Mouse (Mus musculus) brown adipose tissue, adult 24 weeks (tissue): ENCODE results near the gene Gcg. TPM values are rescaled to one million over a fixed set of nuclear protein-coding genes. Genes with fewer than 3 reads are reported as not detected.

ENCODE experiments used
- H3K27ac ChIP-seq: fragments of 200-500 bp; replicated peaks from 2 replicates; pipeline ENCODE4 v1.5.1; 2012; ENCODE audit warnings: low read depth, mild to moderate bottlenecking, low read length
- H3K4me1 ChIP-seq: fragments of 200-500 bp; 2 replicates; pipeline ENCODE4 v1.6.1; 2012; ENCODE audit warnings: low read length, mixed read lengths; ENCODE audit not compliant: control insufficient read depth, insufficient read depth, insufficient read length
- H3K4me3 ChIP-seq: fragments of 200-500 bp; 2 replicates; pipeline ENCODE4 v1.5.1; 2012; ENCODE audit warnings: low read depth, mild to moderate bottlenecking, low read length, moderate library complexity; ENCODE audit not compliant: insufficient read depth
- polyA plus RNA-seq: library from polyadenylated mRNA; stranded (reverse); fragments of >200 nt; gene quantifications from 2 replicates; pipeline ENCODE4 v1.2.4, GENCODE M21; 2012; ENCODE audit not compliant: missing spikeins, insufficient read depth, insufficient read length

The Gcg gene
- polyA plus RNA-seq, result not detected in 2 replicates

DNA sequence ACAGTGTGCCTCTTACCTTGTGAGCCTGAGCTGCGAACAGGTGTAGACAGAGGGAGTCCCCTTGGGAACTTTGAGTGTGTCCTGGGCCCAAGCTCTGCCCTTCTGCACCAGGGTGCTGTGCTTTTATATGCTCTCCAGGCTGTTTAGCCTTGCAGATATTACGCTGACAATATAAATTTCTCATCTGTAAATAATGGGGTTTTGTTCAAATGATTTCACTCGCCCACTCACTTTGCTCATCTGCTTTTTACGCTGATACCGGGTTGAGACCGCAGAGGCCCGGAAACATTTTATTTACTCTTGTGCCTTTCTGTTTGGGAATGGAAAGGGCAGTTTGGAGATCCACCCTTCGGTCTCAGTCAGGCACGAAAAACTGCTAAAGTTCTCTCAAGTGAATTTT is at the start of gene Gcg:
Gene Gcg, minus strand, starts transcription at position 101 of the 400 bp plus-strand sequence.
- no peaks in the 10 kb centered on the region for H3K4me1 ChIP-seq
- no peak within 1 kb of the TSS for H3K4me3 ChIP-seq
- H3K27ac ChIP-seq, result no peak within 1 kb of the TSS

DNA sequence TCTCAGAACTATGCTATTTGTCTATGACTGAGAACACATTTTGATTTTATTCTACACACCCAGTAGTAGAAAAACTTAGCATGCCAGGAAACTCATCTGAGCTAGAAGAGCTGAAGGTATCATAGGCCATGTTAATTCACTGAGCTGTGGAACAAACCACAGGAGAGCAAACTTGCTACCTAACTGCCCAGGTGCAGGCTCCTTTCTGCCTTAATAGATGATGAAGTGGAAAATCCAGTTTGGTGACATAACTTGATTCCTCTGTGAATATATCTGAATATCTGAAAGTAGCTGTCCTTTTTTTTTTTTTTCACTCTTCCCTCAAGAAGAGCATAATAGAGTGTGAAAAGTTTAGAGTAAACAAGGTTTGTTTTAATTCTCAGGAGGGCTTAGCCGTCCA is 47.6 kb upstream of the Gcg start:
- Histone ChIP-seq H3K4me1 (no peaks in the 10 kb centered on the region), H3K27ac (no peak overlapping the region), H3K4me3 (no peak overlapping the region)

DNA sequence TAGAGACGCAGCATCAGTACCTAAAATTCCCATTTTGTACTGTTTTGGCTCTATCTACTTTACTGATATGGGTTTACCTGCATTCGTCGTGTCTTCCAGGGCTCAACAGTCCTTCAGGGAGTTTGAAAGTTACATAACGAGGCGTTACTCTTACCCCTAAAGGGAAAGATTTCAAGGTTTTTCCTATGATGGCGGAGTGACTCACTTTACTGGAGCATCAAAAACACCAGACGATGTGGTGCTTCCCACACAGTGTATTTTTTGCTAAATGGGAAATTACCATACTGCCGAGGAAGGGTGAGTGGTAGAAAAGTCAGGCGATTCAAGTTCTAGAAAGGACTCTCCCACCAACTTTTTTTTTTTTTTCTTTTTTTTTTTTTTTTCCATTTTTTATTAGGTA is 42.9 kb upstream of the Gcg start:
- Histone ChIP-seq H3K27ac (no peak overlapping the region), H3K4me1 (no peaks in the 10 kb centered on the region), H3K4me3 (no peak overlapping the region)

DNA sequence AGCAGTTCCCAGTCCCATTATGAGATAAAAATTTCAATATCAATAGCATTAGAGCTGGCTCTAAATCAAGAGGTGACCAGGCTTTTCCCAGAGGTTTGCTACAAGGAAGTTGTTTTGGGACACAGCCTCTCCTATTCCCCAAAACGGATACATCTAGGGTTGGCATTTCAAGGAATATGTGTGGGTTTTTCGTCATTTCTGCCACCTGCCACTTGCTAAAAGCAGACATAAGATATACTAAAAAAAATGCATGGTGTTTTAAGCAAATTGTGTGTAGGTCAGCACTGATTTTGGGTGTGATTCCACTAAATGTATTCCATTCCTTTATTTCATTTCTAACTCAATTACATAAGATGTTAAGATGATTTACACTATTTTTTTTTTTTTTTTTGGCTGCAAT is 34.3 kb upstream of the Gcg start:
- Histone ChIP-seq H3K27ac (no peak overlapping the region), H3K4me1 (no peaks in the 10 kb centered on the region)

DNA sequence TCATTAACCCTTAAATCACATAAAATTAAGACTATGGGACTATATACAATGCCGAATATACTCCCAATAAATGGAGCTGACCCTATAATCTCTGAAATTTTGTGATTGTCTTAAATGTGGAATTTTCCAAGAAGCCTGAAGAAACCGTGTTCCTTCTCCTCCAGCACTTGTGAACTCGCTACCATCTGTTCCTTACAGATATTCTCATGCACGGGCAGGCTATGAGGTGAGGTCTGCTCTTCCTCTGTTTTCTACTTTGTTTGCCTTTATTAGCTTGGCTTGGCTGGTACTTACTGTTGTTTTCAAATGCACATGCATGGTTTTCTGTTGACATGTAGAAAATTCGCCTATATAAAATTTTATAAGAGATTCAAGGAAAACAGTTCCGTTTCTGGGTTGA is 31.0 kb upstream of the Gcg start:
- no peaks in the 10 kb centered on the region for H3K4me1 ChIP-seq
- no peak overlapping the region for H3K4me3 ChIP-seq
- no peak overlapping the region for H3K27ac ChIP-seq

More for the DNA sequence above, 34.3 kb upstream of the Gcg start:
- no peak overlapping the region for H3K4me3 ChIP-seq

- Histone ChIP-seq H3K4me3 (no peak overlapping the region), H3K4me1 (no peaks in the 10 kb centered on the region), H3K27ac (no peak overlapping the region)
Measured at GRCm38 (mm10) chr2:62513477-62513876, 30.0 kb upstream of the Gcg start.

DNA sequence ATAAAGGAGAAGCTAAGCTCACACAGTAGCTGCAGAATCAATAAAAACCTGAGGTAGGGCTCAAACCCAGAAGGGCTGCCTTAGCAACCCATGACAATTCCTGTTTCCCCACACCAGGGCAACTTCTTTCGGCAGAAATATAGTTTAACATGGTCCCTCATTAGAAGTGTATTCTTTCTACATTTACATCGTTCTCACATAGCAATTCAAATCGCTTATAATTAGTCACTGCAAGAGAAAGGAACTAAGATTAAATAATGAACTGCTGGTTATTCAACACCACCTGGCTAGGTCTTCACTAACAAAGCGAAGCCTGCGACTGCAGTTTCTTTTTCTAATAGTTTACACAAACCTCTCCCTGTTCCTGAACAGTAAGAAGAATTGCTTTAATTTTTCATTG is 23.7 kb upstream of the Gcg start:
- Histone ChIP-seq H3K4me1 (no peaks in the 10 kb centered on the region), H3K4me3 (no peak overlapping the region), H3K27ac (no peak overlapping the region)

DNA sequence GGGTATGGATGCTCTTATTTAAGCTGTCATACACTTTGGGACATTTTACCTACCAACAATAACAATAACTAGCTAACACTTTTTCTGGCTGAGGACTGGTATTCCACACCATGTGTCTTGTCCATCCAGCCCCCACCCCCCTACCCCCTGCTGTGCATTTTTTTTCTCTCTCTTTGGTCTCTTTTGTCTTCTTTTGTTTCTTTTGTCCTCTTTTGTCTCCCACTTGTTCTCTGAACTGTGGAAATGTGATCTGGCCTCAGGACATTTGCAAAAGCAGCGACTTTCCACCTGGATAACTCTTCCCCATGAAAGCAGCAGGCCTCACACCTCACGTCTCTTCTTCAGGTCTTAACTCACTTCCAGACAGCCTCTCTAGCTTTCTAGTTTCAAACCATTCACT is 23.0 kb upstream of the Gcg start:
- Histone ChIP-seq H3K27ac (no peak overlapping the region), H3K4me3 (no peak overlapping the region), H3K4me1 (no peaks in the 10 kb centered on the region)

- H3K27ac ChIP-seq, result no peak overlapping the region
Measured at GRCm38 (mm10) chr2:62504269-62504796, 20.9 kb upstream of the Gcg start.

DNA sequence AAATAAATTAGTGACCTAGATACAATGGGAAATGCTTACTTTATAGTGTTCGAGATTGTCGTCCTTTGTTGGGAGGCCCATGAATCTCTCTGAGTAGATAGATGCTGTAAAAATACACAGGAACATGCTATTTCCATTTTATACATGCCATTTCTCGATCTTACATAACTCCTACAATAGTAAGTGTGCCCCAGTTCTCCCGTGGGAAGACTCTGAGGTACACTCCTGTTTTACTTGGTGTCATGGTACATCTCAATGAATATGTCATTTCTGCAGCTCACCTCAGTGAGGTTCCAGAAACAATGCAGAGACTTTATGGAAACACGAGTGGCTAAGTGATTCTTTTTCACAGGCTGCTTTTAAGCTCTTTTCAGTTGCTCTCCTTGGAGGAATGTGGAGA is 19.9 kb upstream of the Gcg start:
- Histone ChIP-seq H3K27ac (no peak overlapping the region), H3K4me3 (no peak overlapping the region), H3K4me1 (no peaks in the 10 kb centered on the region)

More at GRCm38 (mm10) chr2:62504269-62504796, 20.9 kb upstream of the Gcg start:
- H3K4me3 ChIP-seq, result no peak overlapping the region
- H3K4me1 ChIP-seq, result no peaks in the 10 kb centered on the region

DNA sequence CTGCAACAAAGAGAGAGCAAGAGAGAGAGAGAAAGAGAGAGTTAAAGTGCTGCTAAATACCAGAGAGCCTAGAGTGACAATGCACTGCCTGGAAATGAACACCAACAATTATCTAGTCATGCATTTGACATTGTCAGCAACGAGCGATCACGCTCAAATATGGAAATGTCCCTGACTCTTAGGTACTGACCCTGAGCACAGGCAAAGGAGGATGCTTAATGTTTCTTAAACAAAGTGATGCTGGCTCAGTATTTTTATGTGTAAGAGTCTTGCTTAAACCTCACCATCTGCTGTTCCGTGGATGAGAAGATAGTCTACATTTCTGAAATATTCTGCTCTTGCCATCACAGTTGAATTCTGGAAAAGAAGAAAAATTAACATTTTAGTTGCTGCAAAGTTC is 19.1 kb upstream of the Gcg start:
- Histone ChIP-seq H3K4me1 (no peaks in the 10 kb centered on the region), H3K27ac (no peak overlapping the region), H3K4me3 (no peak overlapping the region)

DNA sequence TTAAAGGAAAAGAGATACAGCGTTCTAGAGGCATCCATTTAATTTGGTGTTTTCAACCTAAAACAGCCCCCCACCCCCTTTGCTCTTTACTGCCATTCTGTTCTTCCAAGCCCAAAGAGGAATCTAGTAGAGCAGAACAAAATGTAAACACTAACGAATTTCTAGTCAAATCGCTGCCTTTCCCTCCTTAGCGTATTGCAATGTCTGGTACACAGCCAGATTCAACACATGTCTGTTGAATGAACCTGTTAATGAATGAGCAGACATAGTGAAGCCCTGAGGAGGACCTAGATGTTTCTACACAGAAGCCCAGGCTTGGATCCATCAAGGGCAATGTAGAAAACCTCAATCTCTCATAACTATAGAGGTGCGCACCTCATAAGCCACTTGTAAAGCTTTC is 15.4 kb upstream of the Gcg start:
- no peak overlapping the region for H3K27ac ChIP-seq
- H3K4me3 ChIP-seq, result no peak overlapping the region
- no peaks in the 10 kb centered on the region for H3K4me1 ChIP-seq

DNA sequence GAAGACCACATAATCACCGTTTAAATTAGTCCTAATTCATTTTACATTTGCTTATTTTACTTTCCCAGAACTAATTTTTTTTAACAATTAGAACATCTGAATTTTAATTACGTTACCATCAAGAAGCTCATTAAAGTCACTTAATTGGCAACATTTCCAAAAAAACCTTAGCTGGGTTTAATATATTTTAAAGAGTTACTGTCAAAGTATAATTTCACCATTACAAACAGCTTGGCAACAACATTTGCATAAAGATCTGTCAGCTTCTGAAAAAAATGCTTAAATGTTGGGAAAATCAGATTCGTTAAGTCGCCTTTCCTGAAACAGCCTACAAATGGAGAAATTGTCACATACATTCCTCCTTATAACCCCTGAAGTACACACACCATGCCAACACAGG is 14.6 kb upstream of the Gcg start:
- Histone ChIP-seq H3K4me1 (no peaks in the 10 kb centered on the region), H3K4me3 (no peak overlapping the region), H3K27ac (no peak overlapping the region)

GRCm38 (mm10) chr2:62497333-62498002 is 14.0 kb upstream of the Gcg start:
- Histone ChIP-seq H3K4me3 (no peak overlapping the region), H3K27ac (no peak overlapping the region), H3K4me1 (no peaks in the 10 kb centered on the region)

- Histone ChIP-seq H3K27ac (no peak overlapping the region), H3K4me1 (no peaks in the 10 kb centered on the region), H3K4me3 (no peak overlapping the region)
Measured at GRCm38 (mm10) chr2:62495407-62495806, 12.0 kb upstream of the Gcg start.

DNA sequence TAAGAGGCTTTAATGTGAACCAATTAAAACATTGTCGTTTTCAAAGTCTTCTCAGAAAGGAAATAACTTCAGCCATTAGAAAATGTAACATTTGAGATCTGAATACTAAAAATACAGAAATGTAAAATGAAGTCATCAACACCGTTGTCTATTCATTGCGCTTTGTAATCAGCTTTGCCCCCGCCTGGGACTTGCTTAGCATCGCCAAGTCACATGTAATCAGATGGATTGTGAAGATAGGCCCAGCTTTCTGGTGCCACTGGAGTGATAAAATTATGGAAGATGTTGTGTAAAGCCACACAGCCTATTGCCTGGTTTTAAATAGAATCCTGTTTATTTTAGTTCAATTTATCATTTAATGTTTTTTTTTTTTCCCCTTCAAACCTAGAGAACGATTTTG is 6.4 kb upstream of the Gcg start:
- H3K4me1 ChIP-seq, result no peaks in the 10 kb centered on the region
- H3K27ac ChIP-seq, result no peak overlapping the region
- H3K4me3 ChIP-seq, result no peak overlapping the region
